Mouse (Mus musculus) lung, embryonic 15.5 days (tissue): ENCODE results near the gene Tenm3. TPM values are rescaled to one million over a fixed set of nuclear protein-coding genes. Genes with fewer than 3 reads are reported as not detected.
A peak's percentile ranks its signal among the peaks of the same experiment; 100 is the strongest.

Experiments
- ATAC-seq: fragments of 200-750 bp; cut with Nextera tagmentation; 2 replicates; pipeline ENCODE4 v1.8.0; 2017; ENCODE audit warnings: moderate number of reproducible peaks, borderline replicate concordance; ENCODE audit not compliant: low FRiP score, low TSS enrichment; ENCODE audit errors: extremely low read depth
- H3K27ac ChIP-seq: fragments of 300-500 bp; sonication (generic); 2 replicates; pipeline ENCODE4 v1.5.1; 2015; ENCODE audit warnings: moderate library complexity, mild to moderate bottlenecking, inconsistent platforms
- H3K27me3 ChIP-seq: fragments of 300-500 bp; sonication (generic); 2 replicates; pipeline ENCODE4 v1.6.1; 2015; ENCODE audit warnings: inconsistent platforms
- H3K36me3 ChIP-seq: fragments of 300-500 bp; sonication (generic); 2 replicates; pipeline ENCODE4 v1.6.1; 2015; ENCODE audit warnings: inconsistent platforms
- H3K4me1 ChIP-seq: fragments of 300-500 bp; sonication (generic); 2 replicates; pipeline ENCODE4 v1.6.1; 2015; ENCODE audit warnings: inconsistent platforms
- H3K4me2 ChIP-seq: fragments of 300-500 bp; sonication (generic); 2 replicates; pipeline ENCODE4 v1.6.1; 2015; ENCODE audit warnings: inconsistent platforms, mild to moderate bottlenecking, moderate library complexity
- H3K4me3 ChIP-seq: fragments of 300-500 bp; sonication (generic); 2 replicates; pipeline ENCODE4 v1.5.1; 2015; ENCODE audit warnings: mild to moderate bottlenecking, inconsistent platforms
- H3K9ac ChIP-seq: fragments of 300-500 bp; sonication (generic); 2 replicates; pipeline ENCODE4 v1.6.1; 2015; ENCODE audit warnings: inconsistent platforms
- H3K9me3 ChIP-seq: fragments of 300-500 bp; sonication (generic); 2 replicates; pipeline ENCODE4 v1.6.1; 2016; ENCODE audit warnings: inconsistent platforms
- WGBS: fragments of 180-500 bp; shearing (Covaris S2); methylation state at CpG from one replicate; pipeline ENCODE4 v1.1.7; 2015; 5-methylcytosine and 5-hydroxymethylcytosine counted together
- polyA plus RNA-seq: library from polyadenylated mRNA; unstranded; fragments of >200 nt; fragmentation: Nextera tagmentation; extraction: Ambion mirVana; gene quantifications from 2 replicates; pipeline ENCODE4 v1.2.1, GENCODE M21; 2015

Tenm3 gene
- polyA plus RNA-seq, 1 experiment from 2014 or later = 5.7 TPM

GRCm38 (mm10) chr8:48507719-48508501 is 335.8 kb downstream of the Tenm3 start:
- Histone ChIP-seq H3K27me3 (no peaks in the 10 kb centered on the region), H3K9me3 (no peaks in the 10 kb centered on the region), H3K27ac (no peak overlapping the region), H3K4me3 (no peak overlapping the region), H3K9ac (no peak overlapping the region), H3K4me1 (no peaks in the 10 kb centered on the region), H3K4me2 (no peak overlapping the region), H3K36me3 (no peaks in the 10 kb centered on the region)
- no peak for ATAC-seq
- 73% methylated on average over 10 of the region's 10 CpGs for WGBS

DNA sequence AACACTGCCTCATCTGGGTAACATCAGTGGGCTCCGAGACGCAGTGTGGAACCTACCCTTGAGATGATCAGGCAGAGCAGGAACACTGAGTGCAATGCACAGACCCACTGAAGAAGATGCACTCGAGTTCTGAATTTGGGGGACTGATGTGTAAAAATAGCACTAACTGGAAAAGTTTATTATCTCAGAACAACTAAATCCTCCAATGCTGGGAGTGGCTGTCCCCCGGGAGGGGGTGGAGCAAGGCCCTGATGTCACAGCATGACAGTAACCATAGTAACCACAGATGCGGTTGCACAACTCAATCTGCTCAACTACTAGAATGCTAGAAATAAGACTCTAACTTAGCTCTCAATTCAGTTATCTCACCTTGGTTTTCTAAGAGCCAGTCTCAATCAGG is 351.3 kb downstream of the Tenm3 start:
- Histone ChIP-seq H3K27ac (no peak overlapping the region), H3K9ac (no peak overlapping the region), H3K4me1 (no peaks in the 10 kb centered on the region), H3K4me2 (no peak overlapping the region), H3K9me3 (no peaks in the 10 kb centered on the region), H3K36me3 (no peaks in the 10 kb centered on the region), H3K27me3 (no peaks in the 10 kb centered on the region), H3K4me3 (no peak overlapping the region)
- no peak for ATAC-seq
- 81% methylated on average over 5 of the region's 5 CpGs for WGBS

DNA sequence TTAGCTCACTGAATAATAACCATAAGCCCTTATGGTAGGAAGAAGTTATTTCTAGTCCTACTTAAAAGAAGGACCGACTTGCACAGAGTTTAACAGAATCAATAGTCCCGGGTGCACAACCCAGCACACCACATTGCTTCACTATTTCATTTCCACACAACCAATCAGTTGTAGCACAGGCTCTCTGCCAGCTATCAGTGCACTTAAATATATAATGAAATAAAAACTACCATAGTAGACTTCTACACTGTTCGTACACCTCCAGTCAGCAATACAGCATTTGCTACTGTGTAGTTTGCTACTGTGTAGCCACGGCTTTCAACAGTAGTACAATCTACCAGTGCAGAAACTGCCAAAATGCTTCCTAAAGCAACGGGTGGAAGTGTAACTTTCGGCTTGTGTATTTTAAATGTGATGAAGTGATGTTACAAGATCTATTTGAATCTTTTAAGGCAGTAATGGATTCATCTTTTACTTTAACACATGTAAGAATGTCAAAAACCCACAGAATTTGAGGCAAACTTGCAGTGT is 353.1 kb downstream of the Tenm3 start:
- no peak overlapping the region for H3K27ac ChIP-seq
- WGBS = 76% methylated on average over 6 of the region's 6 CpGs
- H3K27me3 ChIP-seq = no peaks in the 10 kb centered on the region
- no peaks in the 10 kb centered on the region for H3K4me1 ChIP-seq
- ATAC-seq = no peak
- no peaks in the 10 kb centered on the region for H3K9me3 ChIP-seq
- H3K4me3 ChIP-seq = no peak overlapping the region
- H3K36me3 ChIP-seq = no peaks in the 10 kb centered on the region
- H3K4me2 ChIP-seq = no peak overlapping the region
- H3K9ac ChIP-seq = no peak overlapping the region

DNA sequence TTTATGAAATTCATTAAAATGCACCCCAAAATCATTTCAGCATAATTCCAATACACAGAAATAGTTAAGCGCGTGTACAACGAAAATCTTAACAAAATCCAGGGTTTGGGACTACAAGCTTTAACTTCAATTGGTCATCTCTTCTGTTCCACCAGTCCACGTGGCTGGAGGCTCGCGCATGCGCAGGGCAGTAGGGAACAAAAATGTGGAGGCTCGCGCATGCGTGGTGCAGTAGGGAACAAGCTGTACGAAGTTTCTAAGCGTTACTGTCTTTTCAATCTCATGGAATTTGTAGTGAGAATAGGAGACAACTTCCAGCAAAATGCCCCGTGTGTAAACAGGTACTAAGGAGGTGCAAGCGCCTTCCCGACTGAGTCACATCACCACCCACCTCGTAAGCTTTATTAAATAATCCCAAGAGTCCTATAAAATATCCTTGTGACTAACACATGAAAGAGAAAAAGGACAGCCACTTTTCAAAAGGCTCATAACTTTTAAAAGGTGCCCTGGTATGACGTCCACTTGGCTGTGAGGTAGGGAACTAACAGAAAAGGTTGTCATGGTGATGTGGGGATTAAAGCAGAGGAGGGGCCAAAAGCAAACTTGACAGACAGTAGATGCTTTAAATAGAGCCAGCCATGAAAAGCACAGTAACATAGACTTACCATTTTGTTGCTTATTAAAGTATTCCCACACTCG is 353.7 kb downstream of the Tenm3 start:
- Histone ChIP-seq H3K27ac (no peak overlapping the region), H3K4me3 (no peak overlapping the region), H3K36me3 (no peaks in the 10 kb centered on the region), H3K27me3 (no peaks in the 10 kb centered on the region), H3K9ac (no peak overlapping the region), H3K4me1 (no peaks in the 10 kb centered on the region), H3K9me3 (no peaks in the 10 kb centered on the region), H3K4me2 (no peak overlapping the region)
- 79% methylated on average over 18 of the region's 18 CpGs for WGBS
- no peak for ATAC-seq

DNA sequence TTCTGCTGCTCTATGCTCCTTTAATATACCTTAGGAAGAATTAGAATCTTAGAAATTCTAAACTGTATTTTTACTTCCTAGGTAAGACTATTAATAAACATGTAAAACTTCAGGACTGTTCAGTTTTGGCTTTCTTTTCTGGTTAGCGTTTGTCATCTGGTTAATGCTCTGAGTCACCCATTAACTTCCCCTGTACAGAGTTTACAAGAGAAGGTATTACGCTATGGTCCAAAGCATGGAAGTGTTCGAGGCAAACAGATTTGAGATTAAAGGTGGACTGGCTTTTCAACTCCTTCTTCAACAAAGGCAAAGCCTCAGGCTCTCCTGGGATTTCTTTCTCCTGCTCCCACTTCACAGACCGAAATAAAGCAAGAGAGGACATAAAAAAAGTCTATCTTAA is 354.3 kb downstream of the Tenm3 start:
- H3K27me3 ChIP-seq = no peaks in the 10 kb centered on the region
- no peak for ATAC-seq
- WGBS = 68% methylated on average over 4 of the region's 4 CpGs
- H3K9ac ChIP-seq = no peak overlapping the region
- no peak overlapping the region for H3K4me3 ChIP-seq
- H3K36me3 ChIP-seq = no peaks in the 10 kb centered on the region
- no peaks in the 10 kb centered on the region for H3K4me1 ChIP-seq
- H3K9me3 ChIP-seq = no peaks in the 10 kb centered on the region
- no peak overlapping the region for H3K27ac ChIP-seq
- H3K4me2 ChIP-seq = no peak overlapping the region

DNA sequence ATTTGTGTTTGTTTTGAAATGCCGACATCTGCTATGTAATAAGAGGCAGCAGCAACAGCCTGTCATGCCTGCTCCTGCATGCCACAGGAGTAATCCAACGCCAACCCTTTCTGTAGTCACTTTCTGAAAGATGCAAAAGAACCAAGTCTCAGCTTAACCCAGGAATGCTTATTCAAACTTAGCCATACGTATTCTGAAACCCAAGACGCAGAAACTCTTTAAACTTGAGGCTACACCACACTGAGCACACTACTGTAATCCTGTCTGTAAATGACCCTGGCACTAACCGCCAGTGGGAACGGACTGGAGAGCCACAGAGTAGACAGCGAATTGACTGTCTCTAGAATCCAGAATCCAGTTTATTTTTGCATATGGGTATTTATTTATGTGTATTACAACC is 354.9 kb downstream of the Tenm3 start:
- no peak overlapping the region for H3K4me2 ChIP-seq
- no peak for ATAC-seq
- WGBS = 56% methylated on average over 7 of the region's 7 CpGs

GRCm38 (mm10) chr8:48484143-48484542 is 359.6 kb downstream of the Tenm3 start:
- H3K9ac ChIP-seq = no peak overlapping the region
- H3K9me3 ChIP-seq = no peaks in the 10 kb centered on the region
- no peak for ATAC-seq
- H3K27me3 ChIP-seq = no peaks in the 10 kb centered on the region
- no peak overlapping the region for H3K27ac ChIP-seq
- WGBS = 59% methylated on average over 5 of the region's 5 CpGs
- no peak overlapping the region for H3K4me3 ChIP-seq
- no peaks in the 10 kb centered on the region for H3K4me1 ChIP-seq
- no peak overlapping the region for H3K4me2 ChIP-seq
- H3K36me3 ChIP-seq = no peaks in the 10 kb centered on the region

More for the DNA sequence above, 354.9 kb downstream of the Tenm3 start:
- Histone ChIP-seq H3K36me3 (no peaks in the 10 kb centered on the region), H3K27ac (no peak overlapping the region), H3K4me1 (no peaks in the 10 kb centered on the region), H3K4me3 (no peak overlapping the region), H3K9me3 (no peaks in the 10 kb centered on the region), H3K27me3 (no peaks in the 10 kb centered on the region), H3K9ac (no peak overlapping the region)

- H3K4me1 ChIP-seq = no peaks in the 10 kb centered on the region
- peak; percentile 62; the same call in 1 of the 2 replicates for ATAC-seq
- H3K27ac ChIP-seq = 0 out of 2 replicates have a peak overlapping the region, but pooled peaks have one; percentile 16
- H3K4me2 ChIP-seq = peak overlapping the region; percentile 21
- no peaks in the 10 kb centered on the region for H3K27me3 ChIP-seq
- no peak overlapping the region for H3K9ac ChIP-seq
- no peak overlapping the region for H3K4me3 ChIP-seq
- H3K9me3 ChIP-seq = no peaks in the 10 kb centered on the region
- WGBS = 65% methylated on average over 33 of the region's 33 CpGs
- H3K36me3 ChIP-seq = no peaks in the 10 kb centered on the region
Observed at GRCm38 (mm10) chr8:48481709-48482671, 361.8 kb downstream of the Tenm3 start.

GRCm38 (mm10) chr8:48477371-48477935 is 366.3 kb downstream of the Tenm3 start:
- no peak overlapping the region for H3K4me2 ChIP-seq
- H3K27ac ChIP-seq = no peak overlapping the region
- H3K27me3 ChIP-seq = no peaks in the 10 kb centered on the region
- WGBS = 64% methylated on average over 8 of the region's 8 CpGs
- ATAC-seq = no peak
- no peak overlapping the region for H3K9ac ChIP-seq
- no peak overlapping the region for H3K4me3 ChIP-seq
- H3K9me3 ChIP-seq = no peaks in the 10 kb centered on the region
- no peaks in the 10 kb centered on the region for H3K36me3 ChIP-seq
- peaks cover 5% of the 10 kb centered on the region; the same call in 1 of the 2 replicates for H3K4me1 ChIP-seq

DNA sequence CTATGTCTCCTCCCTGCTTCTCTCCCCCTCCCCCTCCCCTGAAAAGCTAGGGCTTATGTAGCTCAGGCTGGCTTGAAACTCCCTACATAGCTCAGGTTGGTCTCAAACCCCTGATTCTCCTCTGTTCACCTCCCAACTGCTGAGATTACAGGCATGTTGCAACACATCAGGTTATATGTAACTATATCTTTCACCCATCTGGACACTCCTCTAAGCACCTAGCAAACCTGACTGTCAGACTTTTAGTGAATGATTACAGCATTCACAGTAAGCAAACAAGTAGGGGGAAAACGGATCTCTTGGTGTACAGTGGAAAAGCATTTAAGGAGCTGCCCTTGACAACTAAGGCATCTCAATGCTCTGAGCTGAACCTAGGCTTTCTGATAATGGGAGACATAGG is 366.9 kb downstream of the Tenm3 start:
- no peak for ATAC-seq
- H3K9ac ChIP-seq = no peak overlapping the region
- no peak overlapping the region for H3K4me2 ChIP-seq
- no peak overlapping the region for H3K27ac ChIP-seq
- no peaks in the 10 kb centered on the region for H3K27me3 ChIP-seq
- H3K36me3 ChIP-seq = no peaks in the 10 kb centered on the region
- H3K4me3 ChIP-seq = no peak overlapping the region
- WGBS = 35% methylated on average over 1 of the region's 1 CpGs
- H3K9me3 ChIP-seq = no peaks in the 10 kb centered on the region
- peaks cover 5% of the 10 kb centered on the region; the same call in 1 of the 2 replicates for H3K4me1 ChIP-seq

DNA sequence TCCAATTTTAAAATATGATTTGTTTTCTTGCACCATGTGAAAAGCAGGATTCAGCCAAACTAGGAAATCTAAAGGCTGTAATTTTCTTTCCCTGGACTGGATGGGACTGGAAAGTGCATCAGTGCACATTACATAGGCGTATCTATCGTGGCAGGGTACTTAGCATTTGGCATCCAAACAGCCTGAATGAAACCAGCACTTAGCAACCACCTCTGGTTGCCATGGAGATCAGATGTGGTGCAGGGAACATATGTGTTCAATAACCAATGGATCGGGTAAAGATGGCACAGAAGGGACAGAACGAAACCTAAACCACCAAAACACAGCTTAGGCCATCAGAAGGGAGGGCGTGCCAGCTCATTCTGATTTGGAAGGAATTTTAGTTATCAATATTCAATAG is 376.1 kb downstream of the Tenm3 start:
- Histone ChIP-seq H3K27me3 (no peaks in the 10 kb centered on the region), H3K4me2 (no peak overlapping the region), H3K27ac (no peak overlapping the region), H3K9ac (no peak overlapping the region), H3K4me3 (no peak overlapping the region), H3K4me1 (no peaks in the 10 kb centered on the region), H3K9me3 (no peaks in the 10 kb centered on the region), H3K36me3 (no peaks in the 10 kb centered on the region)
- ATAC-seq = no peak
- WGBS = 88% methylated on average over 5 of the region's 5 CpGs
